Mouse (Mus musculus) MEL (cell line): Measurements from ENCODE around the gene Pex11b. TPM values are rescaled to one million over a fixed set of nuclear protein-coding genes. Genes with fewer than 3 reads are reported as not detected.
A peak's percentile ranks its signal among the peaks of the same experiment; 100 is the strongest.

Experiments used
- DNase-seq: peaks from one replicate; pipeline ENCODE4 v3.0.0; 2011; ENCODE audit warnings: low read depth, low spot score
- H3K27ac ChIP-seq: 2 replicates; pipeline ENCODE4 v1.5.1; 2012; ENCODE audit warnings: low read depth, mild to moderate bottlenecking, control low read depth, low read length, moderate library complexity; ENCODE audit not compliant: control insufficient read depth
- H3K27me3 ChIP-seq, 2 experiments: fragments of 150-350 bp in 1 of 2; sonication (generic) in 1 of 2; 2 replicates each; pipeline ENCODE4 v1.6.1; 2012; ENCODE audit warnings: low read length in 2 of 2, mild to moderate bottlenecking in 2 of 2, improper control_type of control experiment in 1 of 2, moderate library complexity in 1 of 2; ENCODE audit not compliant: insufficient read depth in 2 of 2, control insufficient read depth in 1 of 2
- H3K36me3 ChIP-seq, 2 experiments: 2 replicates each; pipeline ENCODE4 v1.6.1; 2012 to 2014; ENCODE audit warnings: low read length in 2 of 2, improper control_type of control experiment in 1 of 2, inconsistent platforms in 1 of 2, mild to moderate bottlenecking in 1 of 2; ENCODE audit not compliant: insufficient read depth in 2 of 2, control insufficient read depth in 1 of 2
- H3K4me1 ChIP-seq, 2 experiments: fragments of 150-350 bp in 1 of 2; sonication (generic) in 1 of 2; 2 replicates each; pipeline ENCODE4 v1.6.1; 2012; ENCODE audit warnings: low read length in 2 of 2, improper control_type of control experiment in 1 of 2, mild to moderate bottlenecking in 1 of 2; ENCODE audit not compliant: insufficient read depth in 2 of 2, control insufficient read depth in 1 of 2
- H3K4me3 ChIP-seq, 2 experiments: fragments of 150-350 bp in 1 of 2; sonication (generic) in 1 of 2; 2 replicates each; pipeline ENCODE4 v1.5.1; 2012; ENCODE audit warnings: low read depth in 2 of 2, low read length in 2 of 2, mild to moderate bottlenecking in 2 of 2, moderate library complexity in 2 of 2, control low read depth in 1 of 2, improper control_type of control experiment in 1 of 2; ENCODE audit not compliant: control insufficient read depth in 1 of 2, insufficient read depth in 1 of 2
- H3K79me2 ChIP-seq: 2 replicates; pipeline ENCODE4 v1.6.1; 2012; ENCODE audit warnings: mild to moderate bottlenecking, low read length, moderate library complexity; ENCODE audit not compliant: control insufficient read depth, poor library complexity, insufficient read depth
- H3K9ac ChIP-seq: 2 replicates; pipeline ENCODE4 v1.6.1; 2012; ENCODE audit warnings: low read depth, mild to moderate bottlenecking, control low read depth, low read length, moderate library complexity; ENCODE audit not compliant: control insufficient read depth, poor library complexity, severe bottlenecking
- H3K9me3 ChIP-seq: fragments of 150-350 bp; sonication (generic); replicated peaks from 2 replicates; pipeline ENCODE4 v1.6.1; 2012; ENCODE audit warnings: mild to moderate bottlenecking, low read length, improper control_type of control experiment, moderate library complexity; ENCODE audit not compliant: insufficient read depth
- BHLHE40 ChIP-seq: IDR thresholded peaks from 2 replicates; pipeline ENCODE4 v1.6.1; 2012; ENCODE audit warnings: low read depth, mild to moderate bottlenecking, inconsistent platforms, low read length, improper control_type of control experiment, borderline replicate concordance
- CHD2 ChIP-seq: IDR thresholded peaks from 2 replicates; pipeline ENCODE4 v1.6.1; 2011; ENCODE audit warnings: low read length, improper control_type of control experiment
- CTCF ChIP-seq, 3 experiments: IDR thresholded peaks in 2 of 3; conservative IDR thresholded peaks in 1 of 3; 2 replicates each; pipeline ENCODE4 v1.5.1; 2011 to 2012; ENCODE audit warnings: low read length in 3 of 3, low read depth in 2 of 3, mild to moderate bottlenecking in 2 of 3, improper control_type of control experiment in 1 of 3, inconsistent platforms in 1 of 3, mixed read lengths in 1 of 3, moderate library complexity in 1 of 3; ENCODE audit not compliant: control insufficient read depth in 1 of 3, insufficient read depth in 1 of 3, poor library complexity in 1 of 3, severe bottlenecking in 1 of 3
- E2F4 ChIP-seq: IDR thresholded peaks from 2 replicates; pipeline ENCODE4 v1.6.1; 2011; ENCODE audit warnings: low read depth, low read length, improper control_type of control experiment, borderline replicate concordance
- EP300 ChIP-seq, 2 experiments: IDR thresholded peaks; 2 replicates each; pipeline ENCODE4 v1.6.1; 2011; ENCODE audit warnings: improper control_type of control experiment in 2 of 2, low read length in 2 of 2, low read depth in 1 of 2, mild to moderate bottlenecking in 1 of 2
- ETS1 ChIP-seq: IDR thresholded peaks from 2 replicates; pipeline ENCODE4 v1.6.1; 2012; ENCODE audit warnings: low read depth, mild to moderate bottlenecking, inconsistent platforms, low read length, improper control_type of control experiment, moderate library complexity
- GABPA ChIP-seq: IDR thresholded peaks from 2 replicates; pipeline ENCODE4 v1.6.1; 2012; ENCODE audit warnings: low read depth, mild to moderate bottlenecking, inconsistent platforms, low read length, improper control_type of control experiment, moderate library complexity
- GATA1 ChIP-seq: IDR thresholded peaks from 2 replicates; pipeline ENCODE4 v1.6.1; 2011; ENCODE audit warnings: low read depth, low read length, improper control_type of control experiment
- HCFC1 ChIP-seq: IDR thresholded peaks from 2 replicates; pipeline ENCODE4 v1.6.1; 2012; ENCODE audit warnings: low read depth, mild to moderate bottlenecking, inconsistent platforms, low read length, improper control_type of control experiment, moderate library complexity
- JUND ChIP-seq: IDR thresholded peaks from 2 replicates; pipeline ENCODE4 v1.6.1; 2011; ENCODE audit warnings: low read depth, mild to moderate bottlenecking, improper control_type of control experiment, low read length
- MAZ ChIP-seq: IDR thresholded peaks from 2 replicates; pipeline ENCODE4 v1.6.1; 2012; ENCODE audit warnings: low read depth, mild to moderate bottlenecking, inconsistent platforms, low read length, improper control_type of control experiment
- MEF2A ChIP-seq: IDR thresholded peaks from 2 replicates; pipeline ENCODE4 v1.6.1; 2014; ENCODE audit warnings: low read depth, mild to moderate bottlenecking, inconsistent platforms, low read length, improper control_type of control experiment; ENCODE audit not compliant: poor library complexity, insufficient replicate concordance, severe bottlenecking; ENCODE audit errors: extremely low read depth
- MYC ChIP-seq: IDR thresholded peaks from 2 replicates; pipeline ENCODE4 v1.6.1; 2011; ENCODE audit warnings: low read depth, mild to moderate bottlenecking, low read length, improper control_type of control experiment, moderate library complexity
- NELFE ChIP-seq: IDR thresholded peaks from 2 replicates; pipeline ENCODE4 v1.6.1; 2011; ENCODE audit warnings: low read depth, low read length, improper control_type of control experiment
- NRF1 ChIP-seq: IDR thresholded peaks from 2 replicates; pipeline ENCODE4 v1.6.1; 2014; ENCODE audit warnings: low read depth, mild to moderate bottlenecking, inconsistent platforms, low read length, improper control_type of control experiment, moderate library complexity; ENCODE audit not compliant: poor library complexity, insufficient read depth, severe bottlenecking
- RAD21 ChIP-seq: IDR thresholded peaks from 2 replicates; pipeline ENCODE4 v1.6.1; 2011; ENCODE audit warnings: mild to moderate bottlenecking, low read depth, low read length, improper control_type of control experiment
- SMC3 ChIP-seq: IDR thresholded peaks from 2 replicates; pipeline ENCODE4 v1.6.1; 2011; ENCODE audit warnings: low read depth, low read length, improper control_type of control experiment
- TBP ChIP-seq: IDR thresholded peaks from 2 replicates; pipeline ENCODE4 v1.8.0; 2011; ENCODE audit warnings: low read depth, low read length, improper control_type of control experiment
- UBTF ChIP-seq: IDR thresholded peaks from 2 replicates; pipeline ENCODE4 v1.6.1; 2012; ENCODE audit warnings: low read depth, mild to moderate bottlenecking, inconsistent platforms, low read length, improper control_type of control experiment, moderate library complexity, borderline replicate concordance; ENCODE audit not compliant: insufficient read depth
- ZC3H11A ChIP-seq: IDR thresholded peaks from 2 replicates; pipeline ENCODE4 v1.6.1; 2012; ENCODE audit warnings: low read depth, mild to moderate bottlenecking, inconsistent platforms, low read length, improper control_type of control experiment
- ZKSCAN1 ChIP-seq: IDR thresholded peaks from 2 replicates; pipeline ENCODE4 v1.6.1; 2012; ENCODE audit warnings: low read depth, mild to moderate bottlenecking, inconsistent platforms, low read length, improper control_type of control experiment, moderate library complexity
- polyA plus RNA-seq, 2 experiments: library from polyadenylated mRNA; stranded (reverse) in 1 of 2; unstranded in 1 of 2; fragments of >175 nt in 1 of 2; fragments of >200 nt in 1 of 2; gene quantifications; 2 replicates each; pipeline versions ENCODE4 v1.2.1 to v1.2.4; 2012; ENCODE audit warnings: low replicate concordance in 2 of 2, low read depth in 1 of 2; ENCODE audit not compliant: insufficient read length in 2 of 2, insufficient read depth in 1 of 2, missing spikeins in 1 of 2
- total RNA-seq: library from RNA; depleted of rRNA; stranded (reverse); fragments of 300-350 nt; gene quantifications from 2 replicates; pipeline ENCODE4 v1.2.3, GENCODE M21; 2012

Pex11b gene
- total and polyA plus RNA-seq, 3 experiments, result 38.2 to 82.8 TPM; not detected in 1

DNA sequence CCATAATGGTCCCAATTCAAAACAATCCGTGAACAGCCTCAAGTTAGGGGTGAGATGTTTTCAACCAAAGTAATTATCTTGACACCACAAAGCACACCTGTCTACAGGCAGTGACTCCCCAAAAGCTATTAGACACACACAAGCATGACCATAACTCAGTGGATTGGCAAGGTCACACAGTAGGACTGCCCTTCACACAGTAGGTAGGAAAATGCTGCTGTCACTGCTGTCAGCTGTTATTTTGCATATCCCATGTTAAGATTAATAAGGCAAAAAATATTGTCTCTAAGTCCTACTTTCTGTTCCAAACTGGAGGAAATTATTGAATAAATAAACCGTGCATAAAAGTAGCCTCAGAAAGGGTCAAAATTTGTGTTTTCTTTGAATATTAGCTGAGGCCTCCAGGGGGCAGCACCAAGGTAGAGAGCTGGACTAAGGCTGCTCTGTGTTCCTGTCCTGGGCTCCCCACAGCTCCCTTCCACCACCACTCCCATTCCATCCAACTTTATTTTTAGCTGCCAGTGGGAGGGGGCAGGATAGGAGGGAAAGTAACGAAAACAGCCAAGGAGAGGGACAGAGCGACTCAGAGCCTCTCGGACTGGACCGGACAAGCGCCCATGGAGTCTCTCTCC lies 10.0 kb downstream of the Pex11b start, which contains the start of gene Itga10:
Gene Itga10, plus strand, starts transcription at position 567 of the 632 bp plus-strand sequence.
- TF ChIP-seq ETS1 (no peak), GABPA (no peak), CTCF (IDR thresholded peaks at IDR 0.05 in 2 of 3, conservative IDR thresholded peaks at IDR 0.05 in 1 of 3; ENCODE audit: control insufficient read depth in 1 of 3, insufficient read depth in 1 of 3, low read depth in 2 of 3, low read length in 3 of 3, poor library complexity in 1 of 3, severe bottlenecking in 1 of 3) (peak; percentile 82 to 87 (median 85)), NELFE (no peak), UBTF (no peak), BHLHE40 (no peak), EP300 (IDR thresholded peaks at IDR 0.05; ENCODE audit: low read depth in 1 of 2, low read length in 2 of 2) (no peak), MEF2A (no peak), E2F4 (no peak), TBP (0 out of 2 replicates have a peak, but pooled peaks have one; percentile 30), RAD21 (peak; percentile 64), ZC3H11A (peak; percentile 55), SMC3 (peak; percentile 84), HCFC1 (no peak), ZKSCAN1 (peak; percentile 100)
- TF ChIP-seq, all 39 proteins: peak for 6
- no peaks in the 10 kb centered on the region for H3K27me3 ChIP-seq
- H3K4me3 ChIP-seq, result no peak within 1 kb of the TSS
- H3K9me3 ChIP-seq, result no peaks in the 10 kb centered on the region
- no peaks in the 10 kb centered on the region; a peak in 1 of 4 replicates for H3K36me3 ChIP-seq
- no peak within 1 kb of the TSS for H3K9ac ChIP-seq
- no peak within 1 kb of the TSS for H3K27ac ChIP-seq
- H3K4me1 ChIP-seq, result no peaks in the 10 kb centered on the region
- peak; percentile 67 for DNase-seq
- no peaks in the 10 kb centered on the region for H3K79me2 ChIP-seq

DNA sequence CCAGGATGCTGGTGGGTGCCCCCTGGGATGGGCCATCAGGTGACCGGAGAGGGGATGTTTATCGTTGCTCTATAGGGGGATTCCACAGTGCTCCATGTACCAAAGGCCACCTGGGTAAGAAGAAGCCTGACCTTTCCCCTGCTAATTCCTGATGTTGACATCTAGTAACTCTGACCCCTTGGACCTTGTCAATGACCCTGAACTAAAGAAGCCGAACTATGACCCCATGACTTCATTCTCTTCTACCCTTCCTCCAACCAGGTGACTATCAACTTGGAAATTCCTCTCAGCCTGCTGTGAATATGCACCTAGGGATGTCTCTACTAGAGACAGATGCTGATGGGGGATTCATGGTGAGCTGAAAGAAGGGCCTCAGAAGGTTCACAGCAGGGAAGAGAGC lies 12.2 kb downstream of the Pex11b start:
- Histone ChIP-seq H3K27me3 (no peaks in the 10 kb centered on the region), H3K4me3 (no peak overlapping the region), H3K4me1 (no peaks in the 10 kb centered on the region), H3K27ac (no peak overlapping the region), H3K9me3 (no peaks in the 10 kb centered on the region), H3K36me3 (no peaks in the 10 kb centered on the region), H3K79me2 (no peaks in the 10 kb centered on the region), H3K9ac (no peak overlapping the region)
- no peak for DNase-seq
- TF ChIP-seq MYC (no peak), NRF1 (no peak), CHD2 (no peak), GATA1 (no peak), JUND (no peak), MAZ (no peak)
